Mouse (Mus musculus) spleen, adult 2 months (tissue): ENCODE measurements at regions not wholly inside any gene's neighbourhood (a gene's known extent, or its start where the extent isn't known, plus 50 kb on each side); places are given as distances from the start of the nearest gene placed in this dataset.

Experiments
- DNase-seq, 2 experiments: peaks; one replicate each; pipeline versions ENCODE4 v3.0.0 to v3.0.0-alpha.2; 2012 to 2021; ENCODE audit warnings: low spot score in 2 of 2, low read depth in 1 of 2
- H3K27ac ChIP-seq: fragments of 200-500 bp; 2 replicates; pipeline ENCODE4 v1.5.1; 2012; ENCODE audit warnings: low read length, inconsistent platforms; ENCODE audit not compliant: insufficient read depth
- H3K27me3 ChIP-seq: fragments of 200-500 bp; 2 replicates; pipeline ENCODE4 v1.6.1; 2012; ENCODE audit warnings: mild to moderate bottlenecking, moderate library complexity, low read length, inconsistent platforms; ENCODE audit not compliant: control insufficient read depth, insufficient read depth
- H3K36me3 ChIP-seq: fragments of 200-500 bp; 2 replicates; pipeline ENCODE4 v1.6.1; 2012; ENCODE audit warnings: mild to moderate bottlenecking, low read length, inconsistent platforms; ENCODE audit not compliant: control insufficient read depth, insufficient read depth
- H3K4me1 ChIP-seq: fragments of 200-500 bp; 2 replicates; pipeline ENCODE4 v1.6.1; 2011; ENCODE audit warnings: inconsistent platforms; ENCODE audit not compliant: control insufficient read depth, insufficient read depth, insufficient read length
- H3K4me3 ChIP-seq: fragments of 200-500 bp; 2 replicates; pipeline ENCODE4 v1.5.1; 2011; ENCODE audit warnings: mild to moderate bottlenecking, inconsistent platforms; ENCODE audit not compliant: insufficient read depth, insufficient read length; ENCODE audit errors: extremely low read depth
- CTCF ChIP-seq: fragments of 200-500 bp; IDR thresholded peaks from 2 replicates; pipeline ENCODE4 v1.5.1; 2011; ENCODE audit warnings: mild to moderate bottlenecking, inconsistent platforms; ENCODE audit not compliant: insufficient read depth, insufficient read length, insufficient replicate concordance; ENCODE audit errors: extremely low read depth
- POLR2A ChIP-seq: fragments of 200-500 bp; IDR thresholded peaks from 2 replicates; pipeline ENCODE4 v1.6.1; 2011; ENCODE audit warnings: low read depth, low read length, inconsistent platforms
- WGBS: fragments of 180-500 bp; shearing (Covaris S2); methylation state at CpG from one replicate; pipeline ENCODE4 v1.1.7; 2018; 5-methylcytosine and 5-hydroxymethylcytosine counted together

DNA sequence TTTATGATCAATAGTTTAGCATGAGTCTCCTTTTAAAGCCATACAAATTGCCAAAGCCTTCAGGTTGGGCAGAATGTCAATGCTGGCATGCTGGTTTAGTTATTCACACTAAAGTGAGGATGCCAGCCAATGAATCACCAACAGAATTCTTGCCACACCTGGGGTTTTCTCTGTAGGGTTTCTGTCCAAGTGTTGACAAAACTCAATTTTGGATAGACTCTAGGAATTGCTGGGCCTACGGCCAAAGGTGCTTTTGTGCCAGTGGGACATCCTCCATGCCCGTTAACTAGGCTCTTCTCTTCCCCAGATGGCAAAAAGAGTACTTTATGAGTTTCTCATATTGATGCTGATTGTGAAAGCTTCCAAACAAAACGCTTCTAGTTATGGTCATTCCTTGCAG lies 167.6 kb upstream of the Gm9833 start:
- no peaks in the 10 kb centered on the region for H3K27me3 ChIP-seq
- no peak for DNase-seq
- no peak overlapping the region for H3K27ac ChIP-seq
- H3K4me3 ChIP-seq = no peak overlapping the region
- peaks cover 4% of the 10 kb centered on the region; the same call in 1 of the 2 replicates for H3K4me1 ChIP-seq
- 90% methylated on average over 3 of the region's 3 CpGs for WGBS
- no peaks in the 10 kb centered on the region for H3K36me3 ChIP-seq
- TF ChIP-seq POLR2A = no peak
- TF ChIP-seq CTCF = no peak

- H3K4me3 ChIP-seq = no peak overlapping the region
- no peaks in the 10 kb centered on the region for H3K36me3 ChIP-seq
- no peaks in the 10 kb centered on the region for H3K27me3 ChIP-seq
- DNase-seq = no peak
- no peak for TF ChIP-seq CTCF
- TF ChIP-seq POLR2A = no peak
- whole genome bisulfite sequencing = 75% methylated on average over 1 of the region's 1 CpGs
- H3K4me1 ChIP-seq = peaks cover 4% of the 10 kb centered on the region; the same call in 1 of the 2 replicates
- no peak overlapping the region for H3K27ac ChIP-seq
Measured at GRCm38 (mm10) chr3:9921730-9922129, 166.2 kb upstream of the Gm9833 start.

GRCm38 (mm10) chr3:9922541-9923046 lies 165.3 kb upstream of the Gm9833 start:
- Histone ChIP-seq H3K4me3 (no peak overlapping the region), H3K4me1 (no peaks in the 10 kb centered on the region; the same call in 1 of the 2 replicates), H3K27ac (no peak overlapping the region), H3K27me3 (no peaks in the 10 kb centered on the region), H3K36me3 (no peaks in the 10 kb centered on the region)
- WGBS = 83% methylated on average over 10 of the region's 10 CpGs
- TF ChIP-seq POLR2A (no peak), CTCF (no peak)
- DNase-seq = no peak

- TF ChIP-seq CTCF = no peak
- no peak for TF ChIP-seq POLR2A
- WGBS = 52% methylated on average over 1 of the region's 1 CpGs
- H3K27ac ChIP-seq = no peak overlapping the region
- H3K36me3 ChIP-seq = no peaks in the 10 kb centered on the region
- no peak overlapping the region for H3K4me3 ChIP-seq
- no peak for DNase-seq
- H3K4me1 ChIP-seq = no peaks in the 10 kb centered on the region; the same call in 1 of the 2 replicates
- no peaks in the 10 kb centered on the region for H3K27me3 ChIP-seq
Measured at GRCm38 (mm10) chr3:9924630-9925029, 163.3 kb upstream of the Gm9833 start.

- DNase-seq = no peak
- Histone ChIP-seq H3K27me3 (no peaks in the 10 kb centered on the region), H3K4me1 (no peaks in the 10 kb centered on the region), H3K36me3 (no peaks in the 10 kb centered on the region), H3K27ac (no peak overlapping the region), H3K4me3 (no peak overlapping the region)
- WGBS = 83% methylated on average over 8 of the region's 8 CpGs
- TF ChIP-seq CTCF = no peak
- TF ChIP-seq POLR2A = no peak
Measured at GRCm38 (mm10) chr3:9936853-9937441, 151.0 kb upstream of the Gm9833 start.

GRCm38 (mm10) chr3:9938651-9939050 lies 149.3 kb upstream of the Gm9833 start:
- no peak overlapping the region for H3K4me3 ChIP-seq
- TF ChIP-seq POLR2A (no peak), CTCF (no peak)
- H3K4me1 ChIP-seq = no peaks in the 10 kb centered on the region; the same call in 1 of the 2 replicates
- no peaks in the 10 kb centered on the region for H3K27me3 ChIP-seq
- no peak for DNase-seq
- no peaks in the 10 kb centered on the region for H3K36me3 ChIP-seq
- WGBS = 89% methylated on average over 1 of the region's 1 CpGs
- H3K27ac ChIP-seq = no peak overlapping the region

GRCm38 (mm10) chr3:9942631-9943030 lies 145.3 kb upstream of the Gm9833 start:
- no peaks in the 10 kb centered on the region for H3K36me3 ChIP-seq
- no peak overlapping the region for H3K4me3 ChIP-seq
- WGBS = 23% methylated on average over 5 of the region's 5 CpGs
- TF ChIP-seq POLR2A (no peak), CTCF (no peak)
- H3K27me3 ChIP-seq = no peaks in the 10 kb centered on the region
- no peak for DNase-seq
- H3K27ac ChIP-seq = no peak overlapping the region
- H3K4me1 ChIP-seq = no peaks in the 10 kb centered on the region; the same call in 1 of the 2 replicates
